Mouse (Mus musculus) CD4-positive, CD25-positive, alpha-beta regulatory T cell, adult 4 months (primary cell): ENCODE measurements around the gene Olfr1040. TPM values are rescaled to one million over a fixed set of nuclear protein-coding genes. Genes with fewer than 3 reads are reported as not detected.
"Not testable (repeated sequence)": the region's sequence is repeated elsewhere in the genome, so short reads cannot be mapped to it uniquely, and the experiment has no call there.

Experiments used
- ATAC-seq: one replicate; pipeline ENCODE4 v1.8.0; 2017
- polyA plus RNA-seq, 2 experiments: library from polyadenylated mRNA; unstranded; fragments of 100-300 nt; shearing (Covaris generic); gene quantifications; one replicate each; pipeline ENCODE4 v1.2.1; 2017

Gene Olfr1040
- polyA plus RNA-seq: not detected

DNA sequence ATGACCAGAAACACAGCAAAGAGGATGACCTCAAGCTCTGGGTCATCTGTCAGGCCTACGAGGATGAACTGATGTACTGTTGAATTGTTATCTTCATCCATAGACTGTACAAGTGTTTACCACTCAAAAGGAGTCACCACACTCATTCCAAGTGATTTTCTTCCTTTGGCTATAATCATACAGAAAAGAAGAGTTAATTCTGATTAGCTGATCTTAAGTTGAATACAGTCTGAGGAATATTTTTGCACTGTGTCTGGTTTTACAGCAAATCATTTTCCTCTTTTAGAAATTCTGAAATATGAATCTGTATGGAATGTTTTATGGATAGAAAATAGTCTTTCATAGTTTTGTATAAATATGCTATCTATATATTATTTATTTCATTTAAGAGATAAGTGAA, at the start of gene Olfr1040:
Gene Olfr1040, minus strand, starts transcription at position 101 of the 400 bp plus-strand sequence.
- ATAC-seq: no peak

DNA sequence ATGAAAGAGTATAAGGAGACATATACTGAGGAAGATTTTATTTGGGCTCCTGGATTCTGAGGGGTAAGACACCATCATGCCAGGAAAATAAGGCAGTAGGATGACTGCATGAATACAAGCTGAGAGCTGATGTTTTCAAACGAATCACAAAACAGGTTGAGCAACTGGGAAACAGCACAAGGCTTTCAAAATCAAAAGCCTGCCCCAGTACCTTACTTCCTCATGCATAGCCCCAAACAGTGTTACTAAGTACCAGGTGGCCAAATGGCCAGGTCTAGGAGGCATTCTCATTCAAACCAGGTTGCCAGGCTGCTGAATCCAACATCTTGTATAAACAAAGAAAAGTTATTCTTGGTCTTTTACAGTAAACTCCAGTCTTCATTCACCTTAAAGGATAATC, 49.3 kb upstream of the Olfr1040 start:
- no peak for ATAC-seq

DNA sequence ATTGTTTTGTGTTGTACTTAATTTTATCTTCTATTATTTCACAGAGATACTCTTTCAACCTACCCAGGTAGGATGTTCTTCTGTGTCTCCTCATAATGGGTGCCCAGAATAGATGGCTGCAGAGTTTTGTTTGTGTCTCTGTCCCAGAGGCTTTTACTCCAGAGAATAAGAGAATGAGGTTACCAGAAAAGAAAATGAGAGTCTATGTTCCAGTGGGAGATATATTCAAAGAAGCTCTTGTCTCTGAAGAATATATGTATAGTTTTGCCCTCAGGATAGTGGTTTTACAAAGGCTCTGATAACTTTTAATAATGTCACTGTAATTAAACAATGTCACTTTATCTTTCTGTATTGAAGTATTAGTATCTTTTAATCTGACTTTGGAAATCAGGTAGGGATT, 39.1 kb upstream of the Olfr1040 start, which contains the start of gene Olfr52:
Gene Olfr52, minus strand, starts transcription at position 101 of the 400 bp plus-strand sequence.
- ATAC-seq: no peak

DNA sequence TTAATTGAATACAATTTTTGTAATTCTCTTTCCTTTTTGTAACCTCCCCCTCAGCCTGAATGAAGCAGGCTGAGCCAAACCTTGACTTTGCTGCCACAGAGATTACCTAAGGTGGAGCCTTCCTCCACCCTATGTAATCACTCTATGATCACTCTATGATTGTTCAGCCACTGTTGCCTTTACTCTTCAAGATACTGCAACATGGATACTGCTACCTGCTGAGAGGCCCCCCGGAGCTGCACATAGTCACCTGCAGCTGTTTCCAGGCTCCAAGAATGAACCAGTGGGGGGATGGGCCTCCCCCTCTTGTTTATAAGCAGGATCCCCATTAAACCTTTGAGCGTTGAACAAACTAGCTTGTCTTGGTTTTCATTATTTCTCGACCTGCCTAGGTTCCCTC, 33.4 kb upstream of the Olfr1040 start:
- ATAC-seq: no peak

DNA sequence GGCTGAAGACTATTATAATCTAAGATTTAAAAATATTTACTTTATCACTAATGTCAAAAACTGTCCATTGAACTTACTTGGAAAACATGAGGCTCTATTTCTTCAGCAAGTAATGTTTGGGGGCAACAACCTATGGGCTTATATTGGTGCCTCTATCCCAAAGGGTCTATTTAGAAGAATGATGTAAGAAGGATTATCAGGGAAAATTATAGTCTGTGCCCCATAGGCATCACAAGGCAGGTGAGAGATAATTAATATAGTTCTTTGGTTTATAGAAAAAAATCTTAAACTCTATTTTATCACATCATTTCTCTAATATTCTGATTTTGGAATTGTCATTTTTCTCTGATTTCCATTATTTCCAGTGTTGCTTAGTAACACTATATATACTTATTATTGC, 31.2 kb upstream of the Olfr1040 start, which contains the start of gene Olfr1044:
Gene Olfr1044, minus strand, starts transcription at position 101 of the 400 bp plus-strand sequence.
- no peak for ATAC-seq

GRCm38 (mm10) chr2:86175422-86175821, 28.9 kb upstream of the Olfr1040 start:
- ATAC-seq: not testable (repeated sequence)

GRCm38 (mm10) chr2:86167422-86167821, 20.9 kb upstream of the Olfr1040 start, which contains the start of gene Olfr1043:
Gene Olfr1043 (minus strand): TSS chr2:86167522.
- ATAC-seq: no peak

DNA sequence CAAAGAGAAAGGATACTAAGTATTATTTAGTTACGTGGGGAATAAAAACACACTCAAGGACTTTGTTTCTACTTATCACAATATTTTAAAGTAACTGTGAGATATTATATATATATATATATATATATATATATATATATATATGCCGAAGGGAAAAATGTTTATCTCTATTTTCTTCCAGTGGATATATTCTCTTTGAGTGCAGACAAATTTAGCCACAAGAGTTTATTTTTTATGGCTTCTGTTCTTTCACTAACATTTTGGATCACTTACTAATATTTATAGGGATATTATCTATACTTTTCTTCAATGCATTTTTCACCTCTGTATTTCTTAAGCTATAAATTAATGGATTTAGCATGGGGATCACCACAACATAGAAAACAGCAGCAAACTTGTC, 15.2 kb upstream of the Olfr1040 start, which contains the start of gene Olfr1042:
Gene Olfr1042, minus strand, starts transcription at position 101 of the 400 bp plus-strand sequence.
- ATAC-seq: no peak

DNA sequence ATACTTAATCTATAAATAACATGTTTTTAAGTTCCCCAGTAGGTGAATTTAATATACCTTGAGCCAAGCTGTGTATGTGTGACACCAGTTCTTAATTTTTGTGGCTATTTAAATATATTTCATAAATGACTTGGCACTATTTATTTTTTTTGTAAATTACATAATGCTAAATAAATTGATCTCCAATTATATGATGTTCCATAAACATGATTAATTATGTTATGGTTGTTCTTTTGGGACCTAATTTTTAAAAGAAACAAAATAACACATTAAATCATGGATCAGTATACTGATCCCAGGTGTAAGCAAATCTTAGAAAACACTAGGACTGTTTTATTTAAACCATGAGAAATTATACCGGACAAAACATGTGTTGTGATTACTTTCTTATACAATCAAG, 10.7 kb downstream of the Olfr1040 start, which contains the start of gene Olfr1039:
Gene Olfr1039, minus strand, starts transcription at position 101 of the 400 bp plus-strand sequence.
- ATAC-seq: no peak

Other genes starting within 250 kb of the Olfr1040 start
- gene Olfr1024, start 241.7 kb downstream of the Olfr1040 start, polyA plus RNA-seq: not detected
- gene Olfr1025-ps1, start 231.5 kb downstream of the Olfr1040 start, polyA plus RNA-seq: not detected
- gene Olfr1026, start 225.2 kb downstream of the Olfr1040 start, polyA plus RNA-seq: not detected
- gene Olfr1028, start 196.3 kb downstream of the Olfr1040 start, polyA plus RNA-seq: not detected
- gene Olfr1029, start 172.8 kb downstream of the Olfr1040 start, polyA plus RNA-seq: not detected
- gene Olfr1030, start 167.5 kb downstream of the Olfr1040 start, polyA plus RNA-seq: not detected
- not detected for gene Olfr1031, start 156.4 kb downstream of the Olfr1040 start, polyA plus RNA-seq
- gene Olfr1032, start 141.2 kb downstream of the Olfr1040 start, polyA plus RNA-seq: not detected
- not detected for gene Olfr1033, start 126.1 kb downstream of the Olfr1040 start, polyA plus RNA-seq
- not detected for gene Olfr1034, start 100.9 kb downstream of the Olfr1040 start, polyA plus RNA-seq
- not detected for gene Olfr1036, start 72.7 kb downstream of the Olfr1040 start, polyA plus RNA-seq
- not detected for gene Olfr1037, start 59.3 kb downstream of the Olfr1040 start, polyA plus RNA-seq
- not detected for gene Olfr1039, start 10.8 kb downstream of the Olfr1040 start, polyA plus RNA-seq
- not detected for gene Olfr1042, start 15.1 kb upstream of the Olfr1040 start, polyA plus RNA-seq
- not detected for gene Olfr1043, start 20.8 kb upstream of the Olfr1040 start, polyA plus RNA-seq
- gene Olfr1044, start 31.1 kb upstream of the Olfr1040 start, polyA plus RNA-seq: not detected
- not detected for gene Olfr52, start 39.0 kb upstream of the Olfr1040 start, polyA plus RNA-seq
- not detected for gene Olfr1045, start 56.3 kb upstream of the Olfr1040 start, polyA plus RNA-seq
- gene Olfr1046, start 72.6 kb upstream of the Olfr1040 start, polyA plus RNA-seq: not detected
- not detected for gene Olfr1047, start 84.7 kb upstream of the Olfr1040 start, polyA plus RNA-seq
- gene Olfr1048, start 93.6 kb upstream of the Olfr1040 start, polyA plus RNA-seq: not detected
- gene Olfr1049, start 111.6 kb upstream of the Olfr1040 start, polyA plus RNA-seq: not detected
- not detected for gene Olfr1051, start 132.4 kb upstream of the Olfr1040 start, polyA plus RNA-seq
- gene Olfr1052, start 145.7 kb upstream of the Olfr1040 start, polyA plus RNA-seq: under 1 TPM in 1 of 2 experiments, not detected in 1; 0.48 TPM
- gene Olfr1053, start 168.6 kb upstream of the Olfr1040 start, polyA plus RNA-seq: not detected
- not detected for gene Olfr1054, start 188.7 kb upstream of the Olfr1040 start, polyA plus RNA-seq
- not detected for gene Olfr1055, start 203.6 kb upstream of the Olfr1040 start, polyA plus RNA-seq
- not detected for gene Olfr1056, start 215.7 kb upstream of the Olfr1040 start, polyA plus RNA-seq
- not detected for gene Olfr1057, start 231.7 kb upstream of the Olfr1040 start, polyA plus RNA-seq
- gene Olfr1058, start 241.8 kb upstream of the Olfr1040 start, polyA plus RNA-seq: not detected